Mouse (Mus musculus): Measurements from ENCODE around the gene Fam3c.

- no peak for TF ChIP-seq POLR2A (IDR thresholded peaks at IDR 0.05; ENCODE audit: insufficient read length, low read depth)
- no peak for TF ChIP-seq MAX (IDR thresholded peaks at IDR 0.05; ENCODE audit: low read depth)
- TF ChIP-seq USF1 (IDR thresholded peaks at IDR 0.05; ENCODE audit: low read depth), result no peak
- no peak for TF ChIP-seq POLR2AphosphoS2 (IDR thresholded peaks at IDR 0.05; ENCODE audit: insufficient read length, low read depth)
- no peak for TF ChIP-seq CEBPB (IDR thresholded peaks at IDR 0.05; ENCODE audit: insufficient read depth, poor library complexity, severe bottlenecking)
- no peak for TF ChIP-seq TCF12 (IDR thresholded peaks at IDR 0.05; ENCODE audit: insufficient read depth, poor library complexity, severe bottlenecking)
- TF ChIP-seq E2F4 (IDR thresholded peaks at IDR 0.05; ENCODE audit: insufficient read depth), result no peak
- TF ChIP-seq SRF (IDR thresholded peaks at IDR 0.05; ENCODE audit: control insufficient read depth, insufficient read length, low read depth), result no peak
- TF ChIP-seq MYOD1 (IDR thresholded peaks at IDR 0.05; ENCODE audit: control insufficient read depth in 1 of 3, insufficient read length in 2 of 3, low read depth in 2 of 3), result no peak
- no peak for TF ChIP-seq MYOG (IDR thresholded peaks at IDR 0.05; ENCODE audit: control insufficient read depth in 1 of 3, insufficient read depth in 1 of 3, insufficient read length in 2 of 3, low read depth in 2 of 3)
- no peak for TF ChIP-seq REST (IDR thresholded peaks at IDR 0.05; ENCODE audit: insufficient read depth, insufficient read length)
- TF ChIP-seq TCF3 (IDR thresholded peaks at IDR 0.05; ENCODE audit: insufficient read length, low read depth), result no peak
Observed at GRCm38 (mm10) chr6:22403317-22403716, 47.3 kb upstream of the Fam3c start.
